25 mouse cellular contexts compared by ENCODE assay signal in the genomic region with DNA sequence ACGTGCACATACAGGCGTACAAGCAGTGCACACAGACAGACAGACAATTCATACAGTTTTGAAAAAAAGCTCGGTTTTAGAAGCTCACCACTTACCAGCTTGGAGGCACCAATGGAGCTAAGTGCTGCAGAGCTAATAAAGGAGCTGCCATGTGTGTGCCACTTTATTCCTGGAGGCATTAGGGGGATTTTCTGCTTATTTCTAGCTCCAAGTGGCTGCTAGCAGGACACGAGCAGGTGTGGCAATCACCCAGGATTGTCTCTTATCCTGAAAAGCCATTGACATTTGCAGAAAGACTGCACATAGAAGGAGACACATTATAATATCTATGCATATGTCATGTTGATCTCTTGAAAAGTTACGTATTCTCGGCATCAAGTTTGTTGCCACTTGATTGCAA.
DNase-seq lines count a peak whose midpoint lies in the region; ATAC-seq and TF ChIP-seq lines count a peak whose summit lies in the region.
"Had no signal": no experiment of that assay in that cellular context is flagged by ENCODE, and none has a peak within 500 bp of the region (broad histone marks: within the 10 kb centered on the region; RNA-seq: fewer than 3 reads in every experiment).

No protein-coding gene starts in this region.

- H3K27me3 ChIP-seq in lung, embryonic 14.5 days (ENCODE audit: insufficient read depth, low read length), result no peaks in the 10 kb centered on the region
- H3K27me3 ChIP-seq in lung, embryonic 16.5 days (ENCODE audit: control insufficient read depth, insufficient read depth, low read depth, low read length), result no peaks in the 10 kb centered on the region
- H3K27me3 ChIP-seq: CH12.LX; embryonic facial prominence, embryonic 12.5 days; forebrain, embryonic 13.5 days; Patski had no signal

- peak overlapping the region; percentile 74 for H3K27ac ChIP-seq in lung, embryonic 14.5 days (ENCODE audit: low read depth)
- H3K27ac ChIP-seq in lung, embryonic 16.5 days (ENCODE audit: low read length), result peak overlapping the region; percentile 63
- H3K27ac ChIP-seq: embryonic facial prominence, embryonic 10.5 days; embryonic facial prominence, embryonic 12.5 days; forebrain, embryonic 13.5 days had no signal

- no peak overlapping the region for H3K4me3 ChIP-seq in lung, embryonic 14.5 days (ENCODE audit: low read depth, low read length)
- H3K4me3 ChIP-seq in lung, embryonic 16.5 days (ENCODE audit: low read length), result no peak overlapping the region
- H3K4me3 ChIP-seq: embryonic facial prominence, embryonic 10.5 days; embryonic facial prominence, embryonic 12.5 days; forebrain, embryonic 13.5 days had no signal

- 63% methylated on average over 6 of the region's 6 CpGs for WGBS in lung, embryonic 14.5 days
- WGBS in lung, embryonic 16.5 days, result 49% methylated on average over 6 of the region's 6 CpGs

- no peaks in the 10 kb centered on the region for H3K9me3 ChIP-seq in lung, embryonic 14.5 days (ENCODE audit: low read depth, low read length)
- no peaks in the 10 kb centered on the region for H3K9me3 ChIP-seq in lung, embryonic 16.5 days (ENCODE audit: control insufficient read depth, low read length)
- H3K9me3 ChIP-seq: embryonic facial prominence, embryonic 10.5 days; embryonic facial prominence, embryonic 12.5 days; forebrain, embryonic 13.5 days had no signal

- TF ChIP-seq CTCF in lung, embryonic 14.5 days (IDR thresholded peaks at IDR 0.05; ENCODE audit: low read depth), result no peak

- no peak for ATAC-seq in lung, embryonic 14.5 days (ENCODE audit: insufficient read depth)
- ATAC-seq in lung, embryonic 16.5 days (ENCODE audit: low read depth), result peak; percentile 55
- ATAC-seq: activated CD4-positive, CD25-positive, alpha-beta regulatory T cell, adult 4 months; CD4-positive, CD25-positive, alpha-beta regulatory T cell, adult 4 months; forebrain, embryonic 13.5 days had no signal

- no peaks in the 10 kb centered on the region for H3K36me3 ChIP-seq in lung, embryonic 14.5 days (ENCODE audit: insufficient read depth)
- H3K36me3 ChIP-seq in lung, embryonic 16.5 days (ENCODE audit: control insufficient read depth, insufficient read depth, low read length), result no peaks in the 10 kb centered on the region
- H3K36me3 ChIP-seq: embryonic facial prominence, embryonic 10.5 days; embryonic facial prominence, embryonic 12.5 days; G1E had no signal

- H3K4me1 ChIP-seq in lung, embryonic 14.5 days (ENCODE audit: insufficient read depth), result no peaks in the 10 kb centered on the region
- H3K4me1 ChIP-seq in lung, embryonic 16.5 days (replicated peaks; ENCODE audit: control insufficient read depth, insufficient read depth, low read length), result peaks cover under 1% of the 10 kb centered on the region; the same call in 1 of the 2 replicates
- H3K4me1 ChIP-seq: forebrain, embryonic 13.5 days had no signal

- DNase-seq in heart, adult 11 months, result peak; percentile 46
- DNase-seq in heart, adult 9 months (ENCODE audit: low spot score in 2 of 2), result no peak
- no peak for DNase-seq in lung, embryonic 14.5 days
- DNase-seq in lung, postnatal 14 days, result no peak
- DNase-seq in lung, postnatal 36 days, result no peak
- DNase-seq in lung, postnatal 10 days, result peak; percentile 14
- no peak for DNase-seq in lung, adult 18-20 months
- DNase-seq: adrenal gland, adult 8-10 months; adrenal gland, postnatal 14 days; adrenal gland, postnatal 36 days; B cell, adult 2 months; cerebellum, adult 11-12 months; cerebellum, adult 2 months; cerebellum, adult 9-10 months; cerebellum, postnatal 10 days; cerebellum, postnatal 25 days had no signal

- no peak overlapping the region for H3K9ac ChIP-seq in lung, embryonic 14.5 days
- H3K9ac ChIP-seq in lung, embryonic 16.5 days (ENCODE audit: low read length), result no peak overlapping the region
- H3K9ac ChIP-seq: embryonic facial prominence, embryonic 12.5 days; forebrain, embryonic 13.5 days had no signal

- no peak overlapping the region for H3K4me2 ChIP-seq in lung, embryonic 14.5 days
- H3K4me2 ChIP-seq in lung, embryonic 16.5 days (ENCODE audit: low read depth, low read length), result no peak overlapping the region
- H3K4me2 ChIP-seq: embryonic facial prominence, embryonic 12.5 days; forebrain, embryonic 13.5 days had no signal

Comparison
In these comparisons a context has a peak if more than half of its experiments do, and no peak if none do; other contexts are left out.
1. DNase-seq: peak in heart, adult 11 months (single experiment) and lung, postnatal 10 days (single experiment); none in heart, adult 9 months (0 of 2), lung, embryonic 14.5 days (single experiment), lung, postnatal 14 days (single experiment), lung, postnatal 36 days (single experiment) and lung, adult 18-20 months (0 of 2).